Mouse (Mus musculus) B cell, adult 62 days (primary cell): ENCODE measurements around the gene Gm12216. TPM values are rescaled to one million over a fixed set of nuclear protein-coding genes. Genes with fewer than 3 reads are reported as not detected.

Experiments used
- total RNA-seq: library from RNA; stranded (reverse); gene quantifications from 4 replicates; pipeline ENCODE4 v1.2.4, GENCODE M21; 2023

The Gm12216 gene
- total RNA-seq, result 2.7 to 7.3 TPM (median 4.2 TPM) in 4 replicates

GRCm38 (mm10) chr11:53858761-53859580 is at the start of gene Gm12216:
Gene Gm12216, minus strand, starts transcription at chr11:53859256.

GRCm38 (mm10) chr11:53891505-53892451 is 32.7 kb upstream of the Gm12216 start, which contains the start of gene Slc22a5:
Gene Slc22a5, minus strand, starts transcription at chr11:53891660.

GRCm38 (mm10) chr11:53773087-53773486 is 86.0 kb downstream of the Gm12216 start, which contains the start of gene Gm17334:
Gene Gm17334, minus strand, starts transcription at chr11:53773187.

GRCm38 (mm10) chr11:53769760-53770124 is 89.3 kb downstream of the Gm12216 start, which contains the start of gene Irf1:
Gene Irf1, plus strand, starts transcription at chr11:53770014.

Other genes with a start within 250 kb of the Gm12216 start
- gene Il4, start 240.6 kb downstream of the Gm12216 start, total RNA-seq, result not detected in 4 replicates
- gene Il13, start 224.6 kb downstream of the Gm12216 start, total RNA-seq, result 0.48 TPM in 1 of 4 replicates, not detected in the others
- gene Rad50, start 151.9 kb downstream of the Gm12216 start, total RNA-seq, result 24.9 to 32.5 TPM (median 27.9 TPM) in 4 replicates
- not detected in 4 replicates for gene Il5, start 138.5 kb downstream of the Gm12216 start, total RNA-seq
- 161 to 189 TPM (median 183 TPM) in 4 replicates for gene Irf1, start 89.2 kb downstream of the Gm12216 start, total RNA-seq
- gene Gm17334, start 86.1 kb downstream of the Gm12216 start, total RNA-seq, result not detected in 4 replicates
- gene Slc22a5, start 32.4 kb upstream of the Gm12216 start, total RNA-seq, result 14.4 to 19.8 TPM (median 17.5 TPM) in 4 replicates
- 1.1 to 1.8 TPM (median 1.3 TPM) in 4 replicates for gene Slc22a21, start 121.1 kb upstream of the Gm12216 start, total RNA-seq
- not detected in 4 replicates for gene Slc22a4, start 168.8 kb upstream of the Gm12216 start, total RNA-seq
- gene Pdlim4, start 209.8 kb upstream of the Gm12216 start, total RNA-seq, result 0.78 TPM in 1 of 4 replicates, not detected in the others
- gene P4ha2, start 240.8 kb upstream of the Gm12216 start, total RNA-seq, result not detected in 4 replicates